Mouse (Mus musculus) myocyte (in vitro differentiated cells): Measurements from ENCODE around the gene Ppfibp1.

Source experiments
- CEBPB ChIP-seq: IDR thresholded peaks from 2 replicates; pipeline ENCODE4 v1.6.1; 2011; ENCODE audit warnings: mild to moderate bottlenecking, moderate library complexity; ENCODE audit not compliant: poor library complexity, insufficient read depth, severe bottlenecking
- E2F4 ChIP-seq: IDR thresholded peaks from one replicate; pipeline ENCODE4 v1.6.1; 2011; ENCODE audit warnings: mild to moderate bottlenecking, control low read depth, moderate library complexity; ENCODE audit not compliant: insufficient read depth
- MAX ChIP-seq: IDR thresholded peaks from one replicate; pipeline ENCODE4 v1.6.1; 2011; ENCODE audit warnings: low read depth, mild to moderate bottlenecking, control low read depth
- MYOD1 ChIP-seq, 3 experiments: IDR thresholded peaks; one replicate each; pipeline ENCODE4 v1.6.1; 2011; ENCODE audit warnings: control low read depth in 2 of 3, low read depth in 2 of 3, mild to moderate bottlenecking in 2 of 3, moderate library complexity in 1 of 3; ENCODE audit not compliant: insufficient read length in 2 of 3, control insufficient read depth in 1 of 3
- MYOG ChIP-seq, 3 experiments: IDR thresholded peaks; one replicate each; pipeline ENCODE4 v1.6.1; 2011; ENCODE audit warnings: control low read depth in 2 of 3, low read depth in 2 of 3, mild to moderate bottlenecking in 2 of 3; ENCODE audit not compliant: insufficient read length in 2 of 3, control insufficient read depth in 1 of 3, insufficient read depth in 1 of 3
- POLR2A ChIP-seq: IDR thresholded peaks from one replicate; pipeline ENCODE4 v1.6.1; 2011; ENCODE audit warnings: low read depth, mild to moderate bottlenecking, control low read depth, moderate library complexity; ENCODE audit not compliant: insufficient read length
- POLR2AphosphoS2 ChIP-seq: IDR thresholded peaks from one replicate; pipeline ENCODE4 v1.6.1; 2011; ENCODE audit warnings: low read depth, control low read depth; ENCODE audit not compliant: insufficient read length
- REST ChIP-seq: IDR thresholded peaks from one replicate; pipeline ENCODE4 v1.6.1; 2011; ENCODE audit warnings: mild to moderate bottlenecking, control low read depth, moderate library complexity; ENCODE audit not compliant: insufficient read depth, insufficient read length
- SRF ChIP-seq: IDR thresholded peaks from one replicate; pipeline ENCODE4 v1.6.1; 2011; ENCODE audit warnings: low read depth; ENCODE audit not compliant: control insufficient read depth, insufficient read length
- TCF12 ChIP-seq: IDR thresholded peaks from one replicate; pipeline ENCODE4 v1.6.1; 2011; ENCODE audit warnings: mild to moderate bottlenecking, control low read depth; ENCODE audit not compliant: poor library complexity, insufficient read depth, severe bottlenecking
- TCF3 ChIP-seq: IDR thresholded peaks from one replicate; pipeline ENCODE4 v1.6.1; 2011; ENCODE audit warnings: low read depth, control low read depth; ENCODE audit not compliant: insufficient read length
- USF1 ChIP-seq: IDR thresholded peaks from one replicate; pipeline ENCODE4 v1.6.1; 2011; ENCODE audit warnings: low read depth, mild to moderate bottlenecking, control low read depth, moderate library complexity

DNA sequence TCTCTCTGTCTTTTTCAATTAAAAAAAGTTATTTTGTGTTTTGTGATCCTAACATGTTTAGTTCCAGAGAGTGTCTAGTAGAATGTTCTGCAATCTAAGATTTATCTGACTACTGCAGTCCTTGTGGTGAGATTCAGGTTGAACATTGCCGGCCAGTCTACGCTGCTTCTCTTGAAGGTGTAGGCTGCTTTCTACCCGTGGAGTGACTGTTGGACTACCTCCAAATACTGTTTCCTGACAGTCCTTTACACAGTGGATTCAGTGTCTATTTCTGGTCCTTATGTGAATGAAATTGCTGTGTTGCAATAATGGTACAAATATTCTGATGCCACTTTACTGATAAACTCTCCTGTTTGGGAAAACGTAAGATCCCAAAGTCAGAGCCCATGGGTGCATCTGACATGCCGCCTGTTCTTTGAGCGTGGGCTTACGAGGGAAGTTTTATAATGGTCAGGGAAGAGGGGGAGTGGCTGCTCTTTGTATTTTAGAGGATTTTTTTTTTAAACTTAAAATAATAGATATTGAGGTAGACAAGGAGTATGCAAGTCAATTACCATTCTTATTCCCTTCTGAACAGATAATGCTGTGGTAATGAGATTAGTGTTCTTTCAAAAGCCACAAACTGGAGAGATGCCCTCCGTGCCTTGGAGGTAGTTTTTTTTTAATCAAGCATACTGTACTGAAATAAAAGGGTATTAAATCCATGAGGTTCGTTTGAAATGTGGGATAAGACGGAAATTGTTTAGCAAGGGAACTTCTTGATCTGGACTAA, 61.6 kb downstream of the Ppfibp1 start:
- TF ChIP-seq POLR2A (no peak), REST (no peak), MAX (no peak), USF1 (no peak), TCF3 (no peak), POLR2AphosphoS2 (no peak), CEBPB (no peak), MYOD1 (IDR thresholded peaks at IDR 0.05; ENCODE audit: control insufficient read depth in 1 of 3, insufficient read length in 2 of 3, low read depth in 2 of 3) (no peak), MYOG (IDR thresholded peaks at IDR 0.05; ENCODE audit: control insufficient read depth in 1 of 3, insufficient read depth in 1 of 3, insufficient read length in 2 of 3, low read depth in 2 of 3) (no peak), E2F4 (no peak), TCF12 (no peak), SRF (no peak)
